Mouse (Mus musculus) forebrain, embryonic 13.5 days (tissue): ENCODE data around the gene Tbl2. TPM values are rescaled to one million over a fixed set of nuclear protein-coding genes. Genes with fewer than 3 reads are reported as not detected.

Experiments used
- ATAC-seq: fragments of 200-750 bp; cut with Nextera tagmentation; 2 replicates; pipeline ENCODE4 v1.8.0; 2017
- H3K27ac ChIP-seq: fragments of 300-500 bp; sonication (generic); 2 replicates; pipeline ENCODE4 v1.5.1; 2015; ENCODE audit warnings: inconsistent platforms, mild to moderate bottlenecking, moderate library complexity
- H3K27me3 ChIP-seq: fragments of 300-500 bp; sonication (generic); 2 replicates; pipeline ENCODE4 v1.6.1; 2015; ENCODE audit warnings: mild to moderate bottlenecking, inconsistent platforms
- H3K36me3 ChIP-seq: fragments of 300-500 bp; sonication (generic); 2 replicates; pipeline ENCODE4 v1.6.1; 2015; ENCODE audit warnings: mild to moderate bottlenecking, inconsistent platforms; ENCODE audit not compliant: poor library complexity, severe bottlenecking
- H3K4me1 ChIP-seq: fragments of 300-500 bp; sonication (generic); 2 replicates; pipeline ENCODE4 v1.6.1; 2015; ENCODE audit warnings: inconsistent platforms
- H3K4me2 ChIP-seq: fragments of 300-500 bp; sonication (generic); 2 replicates; pipeline ENCODE4 v1.6.1; 2015; ENCODE audit warnings: inconsistent platforms, mild to moderate bottlenecking, moderate library complexity
- H3K4me3 ChIP-seq: fragments of 300-500 bp; sonication (generic); 2 replicates; pipeline ENCODE4 v1.5.1; 2015; ENCODE audit warnings: mild to moderate bottlenecking, inconsistent platforms
- H3K9ac ChIP-seq: fragments of 300-500 bp; sonication (generic); 2 replicates; pipeline ENCODE4 v1.6.1; 2015; ENCODE audit warnings: mild to moderate bottlenecking, inconsistent platforms
- H3K9me3 ChIP-seq: fragments of 300-500 bp; sonication (generic); replicated peaks from 2 replicates; pipeline ENCODE4 v1.6.1; 2016; ENCODE audit warnings: inconsistent platforms
- WGBS: fragments of 180-500 bp; shearing (Covaris S2); methylation state at CpG from one replicate; pipeline ENCODE4 v1.1.7; 2015; 5-methylcytosine and 5-hydroxymethylcytosine counted together
- polyA plus RNA-seq: library from polyadenylated mRNA; unstranded; fragments of >200 nt; fragmentation: Nextera tagmentation; extraction: Ambion mirVana; gene quantifications from 2 replicates; pipeline ENCODE4 v1.2.1, GENCODE M21; 2015

The Tbl2 gene
- polyA plus RNA-seq, 1 experiment from 2014 or later = 18.8 TPM

DNA sequence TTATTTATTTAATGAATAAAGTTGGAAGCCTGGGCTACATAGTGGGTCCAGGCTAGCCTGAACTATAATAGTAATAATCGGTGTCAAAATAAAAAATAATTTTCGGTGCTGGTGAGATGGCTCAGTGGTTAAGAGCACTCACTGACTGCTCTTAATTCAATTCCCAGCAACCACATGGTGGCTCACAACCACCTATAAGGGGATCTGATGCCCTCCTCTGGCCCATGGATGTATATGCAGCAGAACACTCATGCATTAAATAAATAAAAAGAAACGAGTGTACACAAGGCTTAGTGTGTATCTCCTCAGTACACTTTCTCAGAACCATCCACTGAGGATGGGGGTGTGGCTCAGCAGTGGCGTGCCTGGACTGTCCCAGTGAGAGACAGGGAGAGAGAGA lies 28.7 kb upstream of the Tbl2 start:
- H3K9ac ChIP-seq = no peak overlapping the region
- ATAC-seq = no peak
- no peak overlapping the region for H3K4me3 ChIP-seq
- H3K36me3 ChIP-seq = no peaks in the 10 kb centered on the region
- no peak overlapping the region for H3K4me2 ChIP-seq
- no peaks in the 10 kb centered on the region for H3K4me1 ChIP-seq
- H3K27ac ChIP-seq = no peak overlapping the region
- 71% methylated on average over 4 of the region's 4 CpGs for WGBS
- no peaks in the 10 kb centered on the region for H3K9me3 ChIP-seq
- peaks cover 18% of the 10 kb centered on the region for H3K27me3 ChIP-seq

DNA sequence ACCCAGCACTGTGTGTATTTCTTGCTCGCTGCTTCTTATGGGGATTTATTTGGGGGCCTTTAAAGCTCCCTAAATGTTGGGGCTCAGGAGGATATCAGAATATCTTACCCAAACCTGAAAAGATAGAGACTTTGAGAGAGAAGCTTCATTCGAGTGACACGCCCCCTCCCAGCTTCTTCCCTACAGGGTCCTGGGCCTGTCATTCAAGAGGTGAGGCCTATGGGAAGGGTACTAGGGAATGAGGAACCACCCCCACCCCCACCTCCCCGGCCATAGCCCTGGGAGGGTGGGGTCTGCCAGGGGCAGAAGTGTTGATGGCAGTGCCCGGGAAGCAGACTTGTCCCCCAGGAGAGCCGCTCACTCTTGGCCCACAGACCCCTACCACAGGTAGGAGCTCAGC lies 23.3 kb upstream of the Tbl2 start:
- H3K9me3 ChIP-seq = no peaks in the 10 kb centered on the region
- H3K9ac ChIP-seq = no peak overlapping the region
- H3K36me3 ChIP-seq = no peaks in the 10 kb centered on the region
- H3K27me3 ChIP-seq = peaks cover 32% of the 10 kb centered on the region
- H3K4me1 ChIP-seq = no peaks in the 10 kb centered on the region
- ATAC-seq = no peak
- H3K4me2 ChIP-seq = no peak overlapping the region
- 68% methylated on average over 6 of the region's 6 CpGs for WGBS
- H3K27ac ChIP-seq = no peak overlapping the region
- H3K4me3 ChIP-seq = no peak overlapping the region

DNA sequence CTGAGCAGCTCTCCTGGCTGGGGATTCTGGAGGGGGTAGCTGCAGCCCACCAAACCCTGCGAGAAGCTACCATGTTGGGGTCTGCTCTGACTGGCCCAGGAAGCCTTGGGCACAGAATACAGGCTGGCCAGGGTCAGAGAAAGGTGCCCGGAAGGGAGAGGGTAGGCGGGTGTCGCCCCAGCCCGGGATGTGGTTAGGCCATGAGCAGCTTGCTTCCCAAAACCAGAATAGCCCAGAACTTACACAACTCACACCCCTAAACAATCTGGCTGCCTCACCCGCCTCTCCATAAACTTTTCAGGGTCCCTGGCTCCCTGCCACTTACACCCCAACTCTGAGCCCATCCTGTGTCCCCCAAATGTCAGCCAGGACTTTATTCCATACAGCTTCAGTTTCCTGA lies 21.8 kb upstream of the Tbl2 start:
- no peak for ATAC-seq

DNA sequence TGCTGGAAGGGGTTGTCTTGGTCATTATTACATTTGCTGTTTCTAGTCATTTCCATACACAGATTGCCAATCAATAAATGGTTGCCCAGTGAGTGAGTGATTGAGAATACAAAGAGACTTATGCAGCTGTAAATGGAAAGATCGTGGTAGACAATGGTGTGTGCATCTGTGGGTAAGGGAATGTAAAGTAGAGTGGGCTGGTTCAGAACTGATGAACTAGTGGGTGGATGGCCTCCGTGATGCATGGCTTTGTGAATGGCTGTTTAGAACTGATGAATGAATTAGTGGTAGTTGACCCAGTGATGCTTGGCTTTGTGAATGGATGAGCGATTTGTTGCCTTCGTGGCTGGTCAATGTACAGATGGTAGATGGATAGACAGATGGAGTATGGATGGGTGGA lies 19.7 kb upstream of the Tbl2 start:
- no peak overlapping the region for H3K4me3 ChIP-seq
- ATAC-seq = no peak
- 90% methylated on average over 4 of the region's 4 CpGs for WGBS
- peaks cover 10% of the 10 kb centered on the region for H3K4me1 ChIP-seq
- no peaks in the 10 kb centered on the region for H3K9me3 ChIP-seq
- no peak overlapping the region for H3K4me2 ChIP-seq
- H3K27ac ChIP-seq = no peak overlapping the region
- peaks cover 51% of the 10 kb centered on the region for H3K27me3 ChIP-seq
- no peaks in the 10 kb centered on the region for H3K36me3 ChIP-seq
- no peak overlapping the region for H3K9ac ChIP-seq

More for the DNA sequence above, 21.8 kb upstream of the Tbl2 start:
- no peaks in the 10 kb centered on the region for H3K36me3 ChIP-seq
- H3K9ac ChIP-seq = no peak overlapping the region
- no peak overlapping the region for H3K27ac ChIP-seq
- no peaks in the 10 kb centered on the region for H3K9me3 ChIP-seq
- no peak overlapping the region for H3K4me2 ChIP-seq
- WGBS = 74% methylated on average over 6 of the region's 6 CpGs
- H3K27me3 ChIP-seq = peaks cover 33% of the 10 kb centered on the region
- H3K4me3 ChIP-seq = no peak overlapping the region
- H3K4me1 ChIP-seq = no peaks in the 10 kb centered on the region

DNA sequence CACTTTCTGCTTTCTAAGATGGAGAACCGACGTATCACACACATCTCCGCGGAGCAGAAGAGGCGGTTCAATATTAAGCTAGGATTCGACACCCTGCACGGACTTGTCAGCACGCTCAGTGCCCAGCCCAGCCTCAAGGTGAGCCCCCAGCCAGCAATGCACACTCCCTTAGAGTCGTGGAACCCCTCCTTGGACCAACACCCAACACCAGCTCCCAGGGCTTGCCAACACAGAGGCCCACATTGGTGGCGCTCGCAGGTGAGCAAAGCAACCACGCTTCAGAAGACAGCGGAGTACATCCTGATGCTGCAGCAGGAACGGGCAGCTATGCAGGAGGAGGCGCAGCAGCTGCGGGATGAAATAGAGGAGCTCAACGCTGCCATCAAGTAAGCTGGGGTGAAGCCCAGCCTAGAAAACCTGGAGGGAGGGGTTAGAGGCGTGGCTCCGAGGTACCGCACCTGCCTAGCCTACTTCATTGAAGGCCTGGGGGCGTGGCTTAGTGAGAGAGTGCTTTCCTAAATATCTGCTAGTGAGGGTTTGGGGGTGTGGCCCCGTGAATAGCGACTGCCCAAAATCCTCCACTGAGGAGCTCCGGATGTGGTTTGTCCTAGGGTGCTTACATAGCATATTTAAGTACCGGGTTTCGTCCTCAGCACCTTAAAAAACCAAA lies 15.6 kb upstream of the Tbl2 start:
- ATAC-seq = no peak
- WGBS = 9% methylated on average over 26 of the region's 26 CpGs
- H3K4me1 ChIP-seq = peaks cover 10% of the 10 kb centered on the region
- H3K27me3 ChIP-seq = peaks cover 54% of the 10 kb centered on the region
- H3K9ac ChIP-seq = no peak overlapping the region
- H3K36me3 ChIP-seq = no peaks in the 10 kb centered on the region
- H3K4me3 ChIP-seq = peak overlapping the region; percentile 16
- no peaks in the 10 kb centered on the region for H3K9me3 ChIP-seq
- H3K4me2 ChIP-seq = peak overlapping the region; percentile 47
- H3K27ac ChIP-seq = no peak overlapping the region

DNA sequence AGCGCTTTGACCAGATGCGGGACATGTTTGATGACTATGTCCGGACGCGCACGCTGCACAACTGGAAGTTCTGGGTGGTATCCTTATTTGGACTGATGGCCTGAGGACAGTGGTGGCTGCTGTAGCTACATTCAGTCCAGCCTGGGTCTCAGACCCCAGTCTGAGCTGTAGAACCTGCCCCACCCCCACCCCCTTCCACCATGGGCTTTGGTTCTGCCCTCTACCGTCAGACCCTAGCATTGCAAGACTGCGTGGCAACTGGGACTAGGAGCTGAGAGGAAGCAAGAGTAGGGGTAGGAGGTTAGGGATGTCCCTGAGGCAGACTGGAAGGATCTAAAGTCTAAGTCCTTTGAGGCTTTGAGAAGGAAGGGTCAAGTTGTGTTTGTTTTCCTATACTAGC lies 14.9 kb upstream of the Tbl2 start:
- Histone ChIP-seq H3K27me3 (peaks cover 53% of the 10 kb centered on the region), H3K9ac (no peak overlapping the region), H3K4me1 (peaks cover 10% of the 10 kb centered on the region), H3K4me3 (peak overlapping the region; percentile 16), H3K36me3 (no peaks in the 10 kb centered on the region), H3K27ac (no peak overlapping the region), H3K4me2 (peak overlapping the region; percentile 47), H3K9me3 (no peaks in the 10 kb centered on the region)
- ATAC-seq = no peak
- WGBS = 2% methylated on average over 8 of the region's 8 CpGs

DNA sequence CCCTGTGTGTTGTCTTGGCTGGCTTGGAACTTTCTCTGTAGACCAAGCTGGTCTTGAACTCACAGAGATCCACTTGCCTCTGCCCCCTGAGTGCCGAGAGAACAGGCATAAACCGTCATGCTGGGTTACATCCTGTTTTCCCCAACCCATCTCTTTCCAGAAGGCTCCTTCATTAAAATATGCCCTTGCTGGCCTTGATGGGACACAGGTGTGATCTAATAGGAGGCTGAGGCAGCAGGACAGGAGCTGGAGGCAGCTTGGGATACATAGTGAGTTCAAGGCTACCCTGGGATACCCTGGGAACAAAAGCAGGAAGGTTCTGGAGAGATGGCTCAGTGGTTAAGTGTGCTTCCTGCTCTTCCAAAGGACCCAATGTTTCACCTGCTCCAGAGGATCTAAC lies 9.6 kb upstream of the Tbl2 start:
- Histone ChIP-seq H3K4me1 (no peaks in the 10 kb centered on the region), H3K9ac (no peak overlapping the region), H3K27ac (no peak overlapping the region), H3K9me3 (no peaks in the 10 kb centered on the region), H3K4me3 (no peak overlapping the region), H3K4me2 (no peak overlapping the region), H3K36me3 (no peaks in the 10 kb centered on the region), H3K27me3 (peaks cover 7% of the 10 kb centered on the region)
- WGBS = 86% methylated on average over 2 of the region's 2 CpGs
- ATAC-seq = no peak

DNA sequence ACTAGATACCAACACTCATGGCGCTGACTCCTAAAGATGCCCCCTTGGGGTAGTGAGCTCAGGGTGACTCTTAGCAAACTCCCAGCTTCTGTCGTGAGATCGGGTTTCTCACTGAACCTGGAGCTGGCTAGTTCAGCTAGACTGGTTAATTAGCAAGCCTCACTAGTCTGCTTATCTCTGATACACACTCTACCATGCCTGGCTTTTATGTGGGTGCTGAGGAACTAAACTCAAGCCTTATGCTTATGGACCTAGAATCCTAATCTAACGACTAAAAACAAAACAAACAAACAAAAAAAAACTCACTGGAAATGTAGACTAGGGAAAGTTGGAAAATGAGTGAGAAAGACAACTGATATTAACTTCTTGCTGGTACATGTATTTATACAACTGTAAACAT lies 5.0 kb upstream of the Tbl2 start:
- H3K4me2 ChIP-seq = no peak overlapping the region
- 67% methylated on average over 4 of the region's 4 CpGs for WGBS
- no peak for ATAC-seq
- no peaks in the 10 kb centered on the region for H3K9me3 ChIP-seq
- H3K27ac ChIP-seq = no peak overlapping the region
- H3K4me1 ChIP-seq = peaks cover 10% of the 10 kb centered on the region
- H3K4me3 ChIP-seq = no peak overlapping the region
- H3K27me3 ChIP-seq = no peaks in the 10 kb centered on the region
- no peak overlapping the region for H3K9ac ChIP-seq
- H3K36me3 ChIP-seq = no peaks in the 10 kb centered on the region

DNA sequence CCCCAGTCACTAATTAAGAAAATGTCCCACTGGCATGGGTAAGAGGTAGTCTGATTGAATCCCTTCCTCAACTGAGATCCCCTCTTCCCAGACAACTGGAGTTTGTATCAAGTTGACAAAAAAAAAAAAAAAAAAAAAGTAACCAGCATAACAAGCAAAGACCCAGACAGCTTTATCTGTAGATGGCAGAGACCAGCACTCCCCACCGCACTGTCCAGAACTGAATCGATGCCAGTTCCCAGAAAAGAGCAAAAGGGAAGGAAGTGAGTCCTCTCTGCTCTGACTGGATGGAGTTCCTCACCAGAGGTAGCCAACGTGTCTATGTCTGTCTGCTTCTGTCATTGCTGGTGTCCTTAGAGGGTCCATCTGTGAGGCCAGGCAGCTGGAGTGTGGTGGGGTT lies 3.9 kb upstream of the Tbl2 start:
- Histone ChIP-seq H3K4me1 (peaks cover 18% of the 10 kb centered on the region), H3K9me3 (no peaks in the 10 kb centered on the region), H3K36me3 (no peaks in the 10 kb centered on the region), H3K27ac (no peak overlapping the region), H3K27me3 (no peaks in the 10 kb centered on the region), H3K4me2 (no peak overlapping the region), H3K9ac (no peak overlapping the region), H3K4me3 (no peak overlapping the region)
- WGBS = 88% methylated on average over 3 of the region's 3 CpGs
- ATAC-seq = no peak

DNA sequence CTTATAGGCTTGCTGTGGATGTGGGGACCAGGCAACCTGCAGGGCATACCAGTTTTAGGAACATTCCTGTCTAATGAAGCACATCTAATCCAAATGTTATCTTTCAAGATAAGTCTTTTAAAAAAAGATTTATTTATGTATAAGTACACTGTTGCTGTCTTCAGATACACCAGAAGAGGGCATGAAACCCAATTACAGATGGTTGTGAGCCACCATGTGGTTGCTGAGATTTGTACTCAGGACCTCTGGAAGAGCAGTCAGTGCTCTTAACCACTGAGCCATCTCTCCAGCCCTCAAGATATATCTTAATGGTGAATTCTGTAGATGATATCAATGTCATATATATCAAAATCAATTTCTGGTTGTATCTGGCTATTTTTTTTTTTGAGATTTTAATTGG lies 3.5 kb upstream of the Tbl2 start:
- Histone ChIP-seq H3K4me1 (peaks cover 18% of the 10 kb centered on the region), H3K4me2 (no peak overlapping the region)
- ATAC-seq = no peak

DNA sequence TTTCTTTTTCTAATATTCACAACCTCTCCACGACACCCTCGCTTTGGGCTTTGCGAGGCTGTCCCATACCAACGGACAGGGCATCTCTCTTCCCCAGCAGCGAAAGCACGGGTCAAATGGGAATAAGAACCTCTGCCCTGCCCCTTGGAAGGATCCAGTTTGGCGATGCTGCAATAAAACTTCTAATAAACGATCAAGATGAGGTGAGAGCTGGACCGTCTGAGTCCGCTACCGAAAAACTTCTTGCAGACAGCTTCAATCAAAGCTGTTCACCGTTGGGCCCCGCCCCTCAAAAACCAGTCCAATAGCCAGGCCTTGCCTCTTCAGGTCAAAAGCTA lies 773 bp upstream of the Tbl2 start:
- no peak for ATAC-seq

More for the DNA sequence above, 3.5 kb upstream of the Tbl2 start:
- no peaks in the 10 kb centered on the region for H3K36me3 ChIP-seq
- H3K9ac ChIP-seq = no peak overlapping the region
- no peak overlapping the region for H3K27ac ChIP-seq
- no peaks in the 10 kb centered on the region for H3K27me3 ChIP-seq
- no peaks in the 10 kb centered on the region for H3K9me3 ChIP-seq
- H3K4me3 ChIP-seq = no peak overlapping the region

DNA sequence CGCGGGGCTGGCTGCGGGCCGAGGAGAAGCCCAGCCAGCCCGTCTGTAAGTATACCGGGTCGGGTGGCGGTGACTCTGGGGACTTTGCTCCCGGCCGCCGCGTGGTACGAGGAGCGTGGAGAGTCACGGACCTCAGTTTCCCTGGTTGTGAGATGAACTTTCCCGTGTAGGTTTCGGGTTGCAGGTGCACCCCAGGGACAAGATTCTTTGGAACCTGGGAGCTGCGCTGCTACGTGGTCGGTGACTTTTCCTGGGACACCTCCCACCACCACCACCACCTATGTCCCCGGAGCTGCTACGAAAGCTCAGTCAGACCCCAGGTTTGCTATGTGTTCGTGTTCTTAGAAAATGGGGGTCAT lies 342 bp downstream of the Tbl2 start:
- H3K4me2 ChIP-seq = peak overlapping the region; percentile 78
- under 1% methylated on average over 19 of the region's 23 CpGs for WGBS
- H3K9me3 ChIP-seq = no peaks in the 10 kb centered on the region
- no peaks in the 10 kb centered on the region for H3K27me3 ChIP-seq
- peak overlapping the region; percentile 80 for H3K9ac ChIP-seq
- H3K4me3 ChIP-seq = peak overlapping the region; percentile 69
- H3K27ac ChIP-seq = peak overlapping the region; percentile 83; the same call in 1 of the 2 replicates
- H3K36me3 ChIP-seq = peaks cover 21% of the 10 kb centered on the region
- peaks cover 18% of the 10 kb centered on the region for H3K4me1 ChIP-seq
- no peak for ATAC-seq

More for the DNA sequence above, 773 bp upstream of the Tbl2 start:
- Histone ChIP-seq H3K9ac (peak overlapping the region; percentile 67), H3K4me2 (peak overlapping the region; percentile 78), H3K9me3 (no peaks in the 10 kb centered on the region), H3K27ac (peak overlapping the region; percentile 83), H3K27me3 (no peaks in the 10 kb centered on the region), H3K4me3 (peak overlapping the region; percentile 69), H3K36me3 (peaks cover 10% of the 10 kb centered on the region), H3K4me1 (peaks cover 18% of the 10 kb centered on the region)
- WGBS = under 1% methylated on average over 13 of the region's 13 CpGs

DNA sequence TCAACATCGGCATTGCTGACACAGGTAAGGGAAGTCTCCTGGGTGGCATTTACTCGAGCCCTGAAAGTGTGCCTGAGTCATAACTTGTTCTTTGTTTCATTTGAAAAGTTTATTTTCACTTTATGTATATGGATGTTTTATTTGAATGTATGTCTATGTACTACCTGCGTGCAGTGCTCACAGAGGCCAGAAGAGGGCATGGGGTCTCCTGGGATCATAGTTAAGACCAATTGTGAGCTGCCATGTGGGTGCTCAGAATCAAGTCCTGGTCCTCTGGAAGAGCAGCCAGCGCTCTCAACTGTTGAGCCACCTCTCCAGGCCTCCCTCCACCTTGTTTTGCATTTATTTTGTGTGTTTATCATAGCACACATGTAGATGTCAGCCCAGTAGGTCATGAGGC lies 7.0 kb downstream of the Tbl2 start:
- H3K4me3 ChIP-seq = no peak overlapping the region
- no peaks in the 10 kb centered on the region for H3K4me1 ChIP-seq
- no peak overlapping the region for H3K27ac ChIP-seq
- H3K27me3 ChIP-seq = no peaks in the 10 kb centered on the region
- H3K9ac ChIP-seq = no peak overlapping the region
- WGBS = 96% methylated on average over 4 of the region's 4 CpGs
- ATAC-seq = no peak
- peaks cover 87% of the 10 kb centered on the region for H3K36me3 ChIP-seq
- no peak overlapping the region for H3K4me2 ChIP-seq
- H3K9me3 ChIP-seq = no peaks in the 10 kb centered on the region
